Mouse (Mus musculus) MEL (cell line): ENCODE data around the gene Gtsf1l. TPM values are rescaled to one million over a fixed set of nuclear protein-coding genes. Genes with fewer than 3 reads are reported as not detected.

ENCODE experiments used
- DNase-seq: peaks from one replicate; pipeline ENCODE4 v3.0.0; 2011; ENCODE audit warnings: low read depth, low spot score
- H3K27ac ChIP-seq: 2 replicates; pipeline ENCODE4 v1.5.1; 2012; ENCODE audit warnings: low read depth, mild to moderate bottlenecking, control low read depth, low read length, moderate library complexity; ENCODE audit not compliant: control insufficient read depth
- H3K27me3 ChIP-seq, 2 experiments: fragments of 150-350 bp in 1 of 2; sonication (generic) in 1 of 2; 2 replicates each; pipeline ENCODE4 v1.6.1; 2012; ENCODE audit warnings: low read length in 2 of 2, mild to moderate bottlenecking in 2 of 2, improper control_type of control experiment in 1 of 2, moderate library complexity in 1 of 2; ENCODE audit not compliant: insufficient read depth in 2 of 2, control insufficient read depth in 1 of 2
- H3K36me3 ChIP-seq, 2 experiments: 2 replicates each; pipeline ENCODE4 v1.6.1; 2012 to 2014; ENCODE audit warnings: low read length in 2 of 2, improper control_type of control experiment in 1 of 2, inconsistent platforms in 1 of 2, mild to moderate bottlenecking in 1 of 2; ENCODE audit not compliant: insufficient read depth in 2 of 2, control insufficient read depth in 1 of 2
- H3K4me1 ChIP-seq, 2 experiments: fragments of 150-350 bp in 1 of 2; sonication (generic) in 1 of 2; 2 replicates each; pipeline ENCODE4 v1.6.1; 2012; ENCODE audit warnings: low read length in 2 of 2, improper control_type of control experiment in 1 of 2, mild to moderate bottlenecking in 1 of 2; ENCODE audit not compliant: insufficient read depth in 2 of 2, control insufficient read depth in 1 of 2
- H3K4me3 ChIP-seq, 2 experiments: fragments of 150-350 bp in 1 of 2; sonication (generic) in 1 of 2; 2 replicates each; pipeline ENCODE4 v1.5.1; 2012; ENCODE audit warnings: low read depth in 2 of 2, low read length in 2 of 2, mild to moderate bottlenecking in 2 of 2, moderate library complexity in 2 of 2, control low read depth in 1 of 2, improper control_type of control experiment in 1 of 2; ENCODE audit not compliant: control insufficient read depth in 1 of 2, insufficient read depth in 1 of 2
- H3K79me2 ChIP-seq: 2 replicates; pipeline ENCODE4 v1.6.1; 2012; ENCODE audit warnings: mild to moderate bottlenecking, low read length, moderate library complexity; ENCODE audit not compliant: control insufficient read depth, poor library complexity, insufficient read depth
- H3K9ac ChIP-seq: 2 replicates; pipeline ENCODE4 v1.6.1; 2012; ENCODE audit warnings: low read depth, mild to moderate bottlenecking, control low read depth, low read length, moderate library complexity; ENCODE audit not compliant: control insufficient read depth, poor library complexity, severe bottlenecking
- H3K9me3 ChIP-seq: fragments of 150-350 bp; sonication (generic); replicated peaks from 2 replicates; pipeline ENCODE4 v1.6.1; 2012; ENCODE audit warnings: mild to moderate bottlenecking, low read length, improper control_type of control experiment, moderate library complexity; ENCODE audit not compliant: insufficient read depth
- BHLHE40 ChIP-seq: IDR thresholded peaks from 2 replicates; pipeline ENCODE4 v1.6.1; 2012; ENCODE audit warnings: low read depth, mild to moderate bottlenecking, inconsistent platforms, low read length, improper control_type of control experiment, borderline replicate concordance
- CHD1 ChIP-seq: IDR thresholded peaks from 2 replicates; pipeline ENCODE4 v1.6.1; 2012; ENCODE audit warnings: low read depth, mild to moderate bottlenecking, inconsistent platforms, low read length, improper control_type of control experiment
- CTCF ChIP-seq, 3 experiments: IDR thresholded peaks in 2 of 3; conservative IDR thresholded peaks in 1 of 3; 2 replicates each; pipeline ENCODE4 v1.5.1; 2011 to 2012; ENCODE audit warnings: low read length in 3 of 3, low read depth in 2 of 3, mild to moderate bottlenecking in 2 of 3, improper control_type of control experiment in 1 of 3, inconsistent platforms in 1 of 3, mixed read lengths in 1 of 3, moderate library complexity in 1 of 3; ENCODE audit not compliant: control insufficient read depth in 1 of 3, insufficient read depth in 1 of 3, poor library complexity in 1 of 3, severe bottlenecking in 1 of 3
- E2F4 ChIP-seq: IDR thresholded peaks from 2 replicates; pipeline ENCODE4 v1.6.1; 2011; ENCODE audit warnings: low read depth, low read length, improper control_type of control experiment, borderline replicate concordance
- EP300 ChIP-seq, 2 experiments: IDR thresholded peaks; 2 replicates each; pipeline ENCODE4 v1.6.1; 2011; ENCODE audit warnings: improper control_type of control experiment in 2 of 2, low read length in 2 of 2, low read depth in 1 of 2, mild to moderate bottlenecking in 1 of 2
- GABPA ChIP-seq: IDR thresholded peaks from 2 replicates; pipeline ENCODE4 v1.6.1; 2012; ENCODE audit warnings: low read depth, mild to moderate bottlenecking, inconsistent platforms, low read length, improper control_type of control experiment, moderate library complexity
- GATA1 ChIP-seq: IDR thresholded peaks from 2 replicates; pipeline ENCODE4 v1.6.1; 2011; ENCODE audit warnings: low read depth, low read length, improper control_type of control experiment
- HCFC1 ChIP-seq: IDR thresholded peaks from 2 replicates; pipeline ENCODE4 v1.6.1; 2012; ENCODE audit warnings: low read depth, mild to moderate bottlenecking, inconsistent platforms, low read length, improper control_type of control experiment, moderate library complexity
- JUND ChIP-seq: IDR thresholded peaks from 2 replicates; pipeline ENCODE4 v1.6.1; 2011; ENCODE audit warnings: low read depth, mild to moderate bottlenecking, improper control_type of control experiment, low read length
- MAX ChIP-seq: IDR thresholded peaks from 2 replicates; pipeline ENCODE4 v1.6.1; 2011; ENCODE audit warnings: low read length, improper control_type of control experiment
- MAZ ChIP-seq: IDR thresholded peaks from 2 replicates; pipeline ENCODE4 v1.6.1; 2012; ENCODE audit warnings: low read depth, mild to moderate bottlenecking, inconsistent platforms, low read length, improper control_type of control experiment
- MEF2A ChIP-seq: IDR thresholded peaks from 2 replicates; pipeline ENCODE4 v1.6.1; 2014; ENCODE audit warnings: low read depth, mild to moderate bottlenecking, inconsistent platforms, low read length, improper control_type of control experiment; ENCODE audit not compliant: poor library complexity, insufficient replicate concordance, severe bottlenecking; ENCODE audit errors: extremely low read depth
- MXI1 ChIP-seq: IDR thresholded peaks from 2 replicates; pipeline ENCODE4 v1.6.1; 2011; ENCODE audit warnings: mild to moderate bottlenecking, low read depth, low read length, improper control_type of control experiment
- MYB ChIP-seq: IDR thresholded peaks from 2 replicates; pipeline ENCODE4 v1.6.1; 2011; ENCODE audit warnings: mild to moderate bottlenecking, low read depth, low read length, improper control_type of control experiment
- NRF1 ChIP-seq: IDR thresholded peaks from 2 replicates; pipeline ENCODE4 v1.6.1; 2014; ENCODE audit warnings: low read depth, mild to moderate bottlenecking, inconsistent platforms, low read length, improper control_type of control experiment, moderate library complexity; ENCODE audit not compliant: poor library complexity, insufficient read depth, severe bottlenecking
- POLR2A ChIP-seq, 2 experiments: IDR thresholded peaks; 2 replicates each; pipeline ENCODE4 v1.6.1; 2011 to 2012; ENCODE audit warnings: low read length in 2 of 2, mild to moderate bottlenecking in 2 of 2, control low read depth in 1 of 2, improper control_type of control experiment in 1 of 2, low read depth in 1 of 2, moderate library complexity in 1 of 2; ENCODE audit not compliant: control insufficient read depth in 1 of 2, insufficient read depth in 1 of 2, poor library complexity in 1 of 2
- RAD21 ChIP-seq: IDR thresholded peaks from 2 replicates; pipeline ENCODE4 v1.6.1; 2011; ENCODE audit warnings: mild to moderate bottlenecking, low read depth, low read length, improper control_type of control experiment
- SIN3A ChIP-seq: IDR thresholded peaks from 2 replicates; pipeline ENCODE4 v1.6.1; 2012; ENCODE audit warnings: low read length, improper control_type of control experiment, inconsistent platforms
- SMC3 ChIP-seq: IDR thresholded peaks from 2 replicates; pipeline ENCODE4 v1.6.1; 2011; ENCODE audit warnings: low read depth, low read length, improper control_type of control experiment
- TAL1 ChIP-seq: IDR thresholded peaks from 2 replicates; pipeline ENCODE4 v1.6.1; 2012; ENCODE audit warnings: mild to moderate bottlenecking, inconsistent platforms, low read length, moderate library complexity, mixed read lengths
- TBP ChIP-seq: IDR thresholded peaks from 2 replicates; pipeline ENCODE4 v1.8.0; 2011; ENCODE audit warnings: low read depth, low read length, improper control_type of control experiment
- ZMIZ1 ChIP-seq: IDR thresholded peaks from 2 replicates; pipeline ENCODE4 v1.6.1; 2012; ENCODE audit warnings: low read depth, mild to moderate bottlenecking, inconsistent platforms, low read length, improper control_type of control experiment, moderate library complexity
- polyA plus RNA-seq, 2 experiments: library from polyadenylated mRNA; stranded (reverse) in 1 of 2; unstranded in 1 of 2; fragments of >175 nt in 1 of 2; fragments of >200 nt in 1 of 2; gene quantifications; 2 replicates each; pipeline versions ENCODE4 v1.2.1 to v1.2.4; 2012; ENCODE audit warnings: low replicate concordance in 2 of 2, low read depth in 1 of 2; ENCODE audit not compliant: insufficient read length in 2 of 2, insufficient read depth in 1 of 2, missing spikeins in 1 of 2
- total RNA-seq: library from RNA; depleted of rRNA; stranded (reverse); fragments of 300-350 nt; gene quantifications from 2 replicates; pipeline ENCODE4 v1.2.3, GENCODE M21; 2012; rRNA removed

Gene Gtsf1l
- total RNA-seq (not detected in 2 replicates), polyA plus RNA-seq (not detected)

GRCm38 (mm10) chr2:163087728-163088127 lies at the start of gene Gtsf1l:
Gtsf1l (minus strand) TSS chr2:163087855.
- H3K4me3 ChIP-seq: no peak within 1 kb of the TSS
- H3K9ac ChIP-seq: no peak within 1 kb of the TSS
- DNase-seq: no peak
- H3K9me3 ChIP-seq: no peaks in the 10 kb centered on the region
- no peak within 1 kb of the TSS for H3K27ac ChIP-seq
- H3K27me3 ChIP-seq: no peaks in the 10 kb centered on the region
- TF ChIP-seq MEF2A (no peak), TBP (no peak), SIN3A (no peak), MXI1 (no peak), MAZ (no peak), EP300 (IDR thresholded peaks at IDR 0.05; ENCODE audit: low read depth in 1 of 2, low read length in 2 of 2) (no peak), JUND (no peak), BHLHE40 (no peak), MAX (no peak), GATA1 (no peak), GABPA (no peak)
- H3K79me2 ChIP-seq: no peaks in the 10 kb centered on the region
- H3K36me3 ChIP-seq: no peaks in the 10 kb centered on the region; a peak in 1 of 4 replicates
- no peaks in the 10 kb centered on the region for H3K4me1 ChIP-seq

- Histone ChIP-seq H3K27ac (no peak overlapping the region), H3K9me3 (no peaks in the 10 kb centered on the region), H3K36me3 (no peaks in the 10 kb centered on the region), H3K4me1 (no peaks in the 10 kb centered on the region), H3K79me2 (no peaks in the 10 kb centered on the region), H3K27me3 (no peaks in the 10 kb centered on the region), H3K4me3 (no peak overlapping the region), H3K9ac (no peak overlapping the region)
- TF ChIP-seq JUND (no peak), BHLHE40 (no peak), SIN3A (no peak), MAX (no peak), HCFC1 (no peak), SMC3 (no peak), NRF1 (no peak), MYB (no peak), POLR2A (IDR thresholded peaks at IDR 0.05; ENCODE audit: control insufficient read depth in 1 of 2, insufficient read depth in 1 of 2, low read depth in 1 of 2, low read length in 2 of 2, poor library complexity in 1 of 2) (no peak), CTCF (IDR thresholded peaks at IDR 0.05 in 2 of 3, conservative IDR thresholded peaks at IDR 0.05 in 1 of 3; ENCODE audit: control insufficient read depth in 1 of 3, insufficient read depth in 1 of 3, low read depth in 2 of 3, low read length in 3 of 3, poor library complexity in 1 of 3, severe bottlenecking in 1 of 3) (no peak), MXI1 (no peak), GABPA (no peak), CHD1 (no peak), RAD21 (no peak), E2F4 (no peak), ZMIZ1 (no peak), TAL1 (no peak)
- no peak for DNase-seq
These were observed 49.3 kb upstream of the Gtsf1l start for GRCm38 (mm10) chr2:163136996-163137395.
